Mouse (Mus musculus): ENCODE measurements around the gene Trpm8. TPM values are rescaled to one million over a fixed set of nuclear protein-coding genes. Genes with fewer than 3 reads are reported as not detected.

The Trpm8 gene
- polyA plus RNA-seq, 1 experiment from 2014 or later = not detected

- Histone ChIP-seq H3K9me3 (ENCODE audit: control insufficient read depth, low read length) (no peaks in the 10 kb centered on the region), H3K27me3 (ENCODE audit: control insufficient read depth, insufficient read depth, low read length) (no peaks in the 10 kb centered on the region), H3K4me2 (replicated peaks; ENCODE audit: low read depth, low read length) (peak overlapping the region; percentile 52), H3K27ac (ENCODE audit: low read depth, low read length) (no peak overlapping the region), H3K9ac (ENCODE audit: low read depth, low read length) (peak overlapping the region; percentile 76), H3K4me3 (ENCODE audit: low read length) (peak overlapping the region; percentile 54), H3K4me1 (ENCODE audit: control insufficient read depth, insufficient read depth, low read length) (peaks cover 18% of the 10 kb centered on the region), H3K36me3 (ENCODE audit: control insufficient read depth, insufficient read depth, low read length) (peaks cover 49% of the 10 kb centered on the region)
- no peak for ATAC-seq (ENCODE audit: low FRiP score, low TSS enrichment)
- 67% methylated on average over 13 of the region's 13 CpGs for WGBS
Observed at GRCm38 (mm10) chr1:88275698-88276523, 1.6 kb upstream of the Trpm8 start.

GRCm38 (mm10) chr1:88276524-88277097 lies 850 bp upstream of the Trpm8 start:
- WGBS = 28% methylated on average over 10 of the region's 10 CpGs
- Histone ChIP-seq H3K27me3 (ENCODE audit: control insufficient read depth, insufficient read depth, low read length) (no peaks in the 10 kb centered on the region), H3K9me3 (ENCODE audit: control insufficient read depth, low read length) (no peaks in the 10 kb centered on the region), H3K4me2 (replicated peaks; ENCODE audit: low read depth, low read length) (peak overlapping the region; percentile 52), H3K36me3 (ENCODE audit: control insufficient read depth, insufficient read depth, low read length) (peaks cover 44% of the 10 kb centered on the region), H3K9ac (ENCODE audit: low read depth, low read length) (peak overlapping the region; percentile 76), H3K4me3 (ENCODE audit: low read length) (peak overlapping the region; percentile 54), H3K4me1 (ENCODE audit: control insufficient read depth, insufficient read depth, low read length) (peaks cover 18% of the 10 kb centered on the region), H3K27ac (ENCODE audit: low read depth, low read length) (peak overlapping the region; percentile 73; the same call in 1 of the 2 replicates)
- ATAC-seq (ENCODE audit: low FRiP score, low TSS enrichment) = peak; percentile 40

- H3K27ac ChIP-seq (ENCODE audit: low read depth, low read length) = no peak overlapping the region
- peak overlapping the region; percentile 52 for H3K4me2 ChIP-seq (replicated peaks; ENCODE audit: low read depth, low read length)
- H3K27me3 ChIP-seq (ENCODE audit: control insufficient read depth, insufficient read depth, low read length) = no peaks in the 10 kb centered on the region
- peaks cover 18% of the 10 kb centered on the region for H3K4me1 ChIP-seq (ENCODE audit: control insufficient read depth, insufficient read depth, low read length)
- WGBS = 69% methylated on average over 18 of the region's 18 CpGs
- no peaks in the 10 kb centered on the region for H3K9me3 ChIP-seq (ENCODE audit: control insufficient read depth, low read length)
- H3K9ac ChIP-seq (ENCODE audit: low read depth, low read length) = peak overlapping the region; percentile 76
- peak; percentile 1; the same call in 1 of the 2 replicates for ATAC-seq (ENCODE audit: low FRiP score, low TSS enrichment)
- peak overlapping the region; percentile 54 for H3K4me3 ChIP-seq (ENCODE audit: low read length)
- peaks cover 31% of the 10 kb centered on the region for H3K36me3 ChIP-seq (ENCODE audit: control insufficient read depth, insufficient read depth, low read length)
Observed at GRCm38 (mm10) chr1:88277818-88278511, 504 bp downstream of the Trpm8 start.

- Histone ChIP-seq H3K27ac (ENCODE audit: low read depth, low read length) (no peak overlapping the region), H3K9me3 (ENCODE audit: control insufficient read depth, low read length) (peaks cover 11% of the 10 kb centered on the region), H3K4me3 (ENCODE audit: low read length) (no peak overlapping the region), H3K36me3 (ENCODE audit: control insufficient read depth, insufficient read depth, low read length) (peaks cover 17% of the 10 kb centered on the region), H3K4me1 (ENCODE audit: control insufficient read depth, insufficient read depth, low read length) (peaks cover 18% of the 10 kb centered on the region), H3K27me3 (ENCODE audit: control insufficient read depth, insufficient read depth, low read length) (no peaks in the 10 kb centered on the region), H3K9ac (ENCODE audit: low read depth, low read length) (no peak overlapping the region), H3K4me2 (replicated peaks; ENCODE audit: low read depth, low read length) (no peak overlapping the region)
- no peak for ATAC-seq (ENCODE audit: low FRiP score, low TSS enrichment)
- WGBS = 68% methylated on average over 9 of the region's 9 CpGs
Observed at GRCm38 (mm10) chr1:88279111-88280005, 1.9 kb downstream of the Trpm8 start.

- peaks cover 18% of the 10 kb centered on the region for H3K4me1 ChIP-seq (ENCODE audit: control insufficient read depth, insufficient read depth, low read length)
- no peak overlapping the region for H3K4me3 ChIP-seq (ENCODE audit: low read length)
- H3K36me3 ChIP-seq (ENCODE audit: control insufficient read depth, insufficient read depth, low read length) = peaks cover 9% of the 10 kb centered on the region; the same call in 1 of the 2 replicates
- no peaks in the 10 kb centered on the region for H3K27me3 ChIP-seq (ENCODE audit: control insufficient read depth, insufficient read depth, low read length)
- no peak overlapping the region for H3K4me2 ChIP-seq (replicated peaks; ENCODE audit: low read depth, low read length)
- H3K9ac ChIP-seq (ENCODE audit: low read depth, low read length) = no peak overlapping the region
- 76% methylated on average over 15 of the region's 15 CpGs for WGBS
- ATAC-seq (ENCODE audit: low FRiP score, low TSS enrichment) = no peak
- peaks cover 19% of the 10 kb centered on the region for H3K9me3 ChIP-seq (ENCODE audit: control insufficient read depth, low read length)
- no peak overlapping the region for H3K27ac ChIP-seq (ENCODE audit: low read depth, low read length)
Observed at GRCm38 (mm10) chr1:88280006-88280690, 2.7 kb downstream of the Trpm8 start.

GRCm38 (mm10) chr1:88282301-88282700 lies 4.8 kb downstream of the Trpm8 start:
- no peak overlapping the region for H3K4me2 ChIP-seq (replicated peaks; ENCODE audit: low read depth, low read length)
- no peak overlapping the region for H3K4me3 ChIP-seq (ENCODE audit: low read length)
- H3K9me3 ChIP-seq (ENCODE audit: control insufficient read depth, low read length) = peaks cover 32% of the 10 kb centered on the region
- WGBS = 65% methylated on average over 3 of the region's 3 CpGs
- no peak for ATAC-seq (ENCODE audit: low FRiP score, low TSS enrichment)
- no peak overlapping the region for H3K9ac ChIP-seq (ENCODE audit: low read depth, low read length)
- H3K36me3 ChIP-seq (ENCODE audit: control insufficient read depth, insufficient read depth, low read length) = no peaks in the 10 kb centered on the region
- no peak overlapping the region for H3K27ac ChIP-seq (ENCODE audit: low read depth, low read length)
- H3K4me1 ChIP-seq (ENCODE audit: control insufficient read depth, insufficient read depth, low read length) = 0 out of 2 replicates have a peak, but pooled peaks cover 2% of the 10 kb centered on the region
- no peaks in the 10 kb centered on the region for H3K27me3 ChIP-seq (ENCODE audit: control insufficient read depth, insufficient read depth, low read length)

- H3K9ac ChIP-seq (ENCODE audit: low read depth, low read length) = no peak overlapping the region
- H3K27ac ChIP-seq (ENCODE audit: low read depth, low read length) = no peak overlapping the region
- 80% methylated on average over 15 of the region's 15 CpGs for WGBS
- no peaks in the 10 kb centered on the region for H3K4me1 ChIP-seq (ENCODE audit: control insufficient read depth, insufficient read depth, low read length)
- no peak for ATAC-seq (ENCODE audit: low FRiP score, low TSS enrichment)
- H3K4me3 ChIP-seq (ENCODE audit: low read length) = no peak overlapping the region
- H3K27me3 ChIP-seq (ENCODE audit: control insufficient read depth, insufficient read depth, low read length) = no peaks in the 10 kb centered on the region
- H3K36me3 ChIP-seq (ENCODE audit: control insufficient read depth, insufficient read depth, low read length) = no peaks in the 10 kb centered on the region
- no peak overlapping the region for H3K4me2 ChIP-seq (replicated peaks; ENCODE audit: low read depth, low read length)
- peaks cover 44% of the 10 kb centered on the region for H3K9me3 ChIP-seq (ENCODE audit: control insufficient read depth, low read length)
Observed at GRCm38 (mm10) chr1:88283376-88284227, 6.1 kb downstream of the Trpm8 start.

All from kidney, embryonic 14.5 days (tissue).